Mouse (Mus musculus) E14TG2a.4 (cell line): ENCODE results near the gene Mpzl2.

ENCODE experiments used
- CTCF ChIP-seq: conservative IDR thresholded peaks from 2 replicates; pipeline ENCODE4 v1.5.1; 2014; ENCODE audit warnings: low read length
- NANOG ChIP-seq: IDR thresholded peaks from 2 replicates; pipeline ENCODE4 v1.6.1; 2014; ENCODE audit warnings: borderline replicate concordance, low read length, mixed read lengths

GRCm38 (mm10) chr9:44994962-44995361 lies 44.6 kb upstream of the Mpzl2 start:
- TF ChIP-seq CTCF = no peak
- TF ChIP-seq NANOG = no peak
